Mouse (Mus musculus): ENCODE data around the gene Fcnb. TPM values are rescaled to one million over a fixed set of nuclear protein-coding genes. Genes with fewer than 3 reads are reported as not detected.

Fcnb gene
- polyA plus RNA-seq, 1 experiment from 2014 or later = not detected

DNA sequence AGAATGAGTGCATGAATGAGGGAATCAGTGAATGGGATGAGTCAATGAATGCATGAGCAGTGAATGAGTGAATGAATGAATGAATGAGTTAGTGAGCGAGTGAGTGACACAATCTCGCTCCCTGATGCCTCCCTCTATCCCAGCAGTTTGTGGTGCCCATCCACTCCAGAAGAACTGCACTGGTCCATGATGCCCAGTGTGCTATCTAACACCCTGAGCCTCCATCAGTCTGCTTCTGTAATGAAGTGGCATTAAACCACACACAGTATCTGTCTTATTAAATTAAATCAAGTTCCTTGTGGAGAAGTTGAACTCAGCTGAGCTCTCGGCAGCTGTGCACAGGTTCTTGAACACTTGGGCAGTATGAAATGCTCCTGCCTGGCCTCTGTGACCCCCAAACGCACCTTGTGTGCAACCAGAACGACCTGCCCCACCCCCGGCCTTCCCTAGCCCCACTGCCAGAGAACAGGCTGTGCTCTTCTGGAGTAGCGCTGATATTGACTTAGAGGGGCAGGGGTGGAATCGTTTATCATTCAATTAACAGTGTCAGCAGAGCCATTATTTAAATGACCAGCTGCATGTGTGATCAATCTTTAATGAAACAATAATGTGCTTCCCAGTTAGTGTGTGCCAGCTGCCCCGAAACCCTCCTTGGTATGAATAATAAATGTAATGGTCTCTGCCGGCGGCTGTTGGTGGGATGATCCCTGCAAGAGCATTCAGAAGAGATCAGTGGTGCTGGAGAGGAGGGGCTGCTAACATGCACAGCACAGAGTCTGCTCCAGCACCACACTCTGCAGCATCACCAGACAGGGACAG is 33.0 kb upstream of the Fcnb start:
- H3K9me3 ChIP-seq (ENCODE audit: control insufficient read depth, low read length) = no peaks in the 10 kb centered on the region
- H3K36me3 ChIP-seq (ENCODE audit: control insufficient read depth, insufficient read depth, low read length) = no peaks in the 10 kb centered on the region
- WGBS = 29% methylated on average over 11 of the region's 11 CpGs
- peak overlapping the region; percentile 71 for H3K27ac ChIP-seq (replicated peaks; ENCODE audit: low read depth, low read length)
- ATAC-seq (ENCODE audit: low FRiP score, low TSS enrichment) (peak; percentile 78; the same call in 1 of the 2 replicates), DNase-seq (peak; percentile 79)
- H3K4me3 ChIP-seq (replicated peaks; ENCODE audit: low read depth, low read length) = no peak overlapping the region
- peak overlapping the region; percentile 24 for H3K4me2 ChIP-seq (ENCODE audit: low read length)
- H3K27me3 ChIP-seq (ENCODE audit: control insufficient read depth, insufficient read depth, low read length) = no peaks in the 10 kb centered on the region
- peaks cover 31% of the 10 kb centered on the region for H3K4me1 ChIP-seq (ENCODE audit: control insufficient read depth, insufficient read depth, low read length)
- H3K9ac ChIP-seq (replicated peaks; ENCODE audit: low read length) = 0 out of 2 replicates have a peak overlapping the region, but pooled peaks have one; percentile 16

DNA sequence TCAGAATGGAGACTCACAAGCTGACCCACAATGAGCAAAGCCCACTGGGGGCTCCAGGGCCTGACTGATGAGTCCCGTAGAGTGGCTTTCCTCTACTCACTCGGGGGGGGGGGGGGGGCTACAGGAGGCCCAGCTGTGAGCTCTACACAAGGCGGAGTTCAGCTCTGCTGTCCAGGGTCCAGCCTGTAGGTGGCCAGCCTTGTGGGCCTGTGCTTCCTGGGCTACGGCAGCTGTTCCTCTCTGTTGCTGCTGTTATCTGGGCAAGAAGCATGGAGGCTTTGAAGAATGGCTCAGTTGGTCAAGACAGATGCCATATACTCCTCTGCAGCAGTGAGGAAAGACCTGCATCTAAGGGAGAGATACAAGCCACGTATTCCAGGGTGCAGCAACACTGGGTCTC is 24.1 kb upstream of the Fcnb start:
- ATAC-seq (ENCODE audit: low FRiP score, low TSS enrichment) (no peak), DNase-seq (no peak)
- H3K9ac ChIP-seq (replicated peaks; ENCODE audit: low read length) = no peak overlapping the region
- no peaks in the 10 kb centered on the region for H3K36me3 ChIP-seq (ENCODE audit: control insufficient read depth, insufficient read depth, low read length)
- 55% methylated on average over 5 of the region's 5 CpGs for WGBS
- H3K4me1 ChIP-seq (ENCODE audit: control insufficient read depth, insufficient read depth, low read length) = 0 out of 2 replicates have a peak, but pooled peaks cover 7% of the 10 kb centered on the region
- no peak overlapping the region for H3K27ac ChIP-seq (replicated peaks; ENCODE audit: low read depth, low read length)
- H3K4me3 ChIP-seq (replicated peaks; ENCODE audit: low read depth, low read length) = no peak overlapping the region
- no peaks in the 10 kb centered on the region for H3K9me3 ChIP-seq (ENCODE audit: control insufficient read depth, low read length)
- no peaks in the 10 kb centered on the region for H3K27me3 ChIP-seq (ENCODE audit: control insufficient read depth, insufficient read depth, low read length)
- no peak overlapping the region for H3K4me2 ChIP-seq (ENCODE audit: low read length)

GRCm38 (mm10) chr2:28106002-28106401 is 21.3 kb upstream of the Fcnb start:
- H3K36me3 ChIP-seq (ENCODE audit: control insufficient read depth, insufficient read depth, low read length) = no peaks in the 10 kb centered on the region
- WGBS = 72% methylated on average over 2 of the region's 2 CpGs
- DNase-seq = no peak

GRCm38 (mm10) chr2:28103653-28104052 is 19.0 kb upstream of the Fcnb start:
- Histone ChIP-seq H3K27ac (replicated peaks; ENCODE audit: low read depth, low read length) (no peak overlapping the region), H3K27me3 (ENCODE audit: control insufficient read depth, insufficient read depth, low read length) (no peaks in the 10 kb centered on the region), H3K36me3 (ENCODE audit: control insufficient read depth, insufficient read depth, low read length) (no peaks in the 10 kb centered on the region), H3K9me3 (ENCODE audit: control insufficient read depth, low read length) (no peaks in the 10 kb centered on the region), H3K9ac (replicated peaks; ENCODE audit: low read length) (no peak overlapping the region), H3K4me3 (replicated peaks; ENCODE audit: low read depth, low read length) (no peak overlapping the region), H3K4me2 (ENCODE audit: low read length) (no peak overlapping the region), H3K4me1 (ENCODE audit: control insufficient read depth, insufficient read depth, low read length) (peaks cover 8% of the 10 kb centered on the region)
- no peak for ATAC-seq (ENCODE audit: low FRiP score, low TSS enrichment)
- DNase-seq = no peak
- 55% methylated on average over 2 of the region's 2 CpGs for WGBS

More at GRCm38 (mm10) chr2:28106002-28106401, 21.3 kb upstream of the Fcnb start:
- no peak for ATAC-seq (ENCODE audit: low FRiP score, low TSS enrichment)
- Histone ChIP-seq H3K9ac (replicated peaks; ENCODE audit: low read length) (no peak overlapping the region), H3K27me3 (ENCODE audit: control insufficient read depth, insufficient read depth, low read length) (no peaks in the 10 kb centered on the region), H3K27ac (replicated peaks; ENCODE audit: low read depth, low read length) (no peak overlapping the region), H3K9me3 (ENCODE audit: control insufficient read depth, low read length) (no peaks in the 10 kb centered on the region), H3K4me1 (ENCODE audit: control insufficient read depth, insufficient read depth, low read length) (no peaks in the 10 kb centered on the region), H3K4me3 (replicated peaks; ENCODE audit: low read depth, low read length) (no peak overlapping the region), H3K4me2 (ENCODE audit: low read length) (no peak overlapping the region)

- no peak for ATAC-seq (ENCODE audit: low FRiP score, low TSS enrichment)
Measured at GRCm38 (mm10) chr2:28101892-28102291, 17.2 kb upstream of the Fcnb start.

DNA sequence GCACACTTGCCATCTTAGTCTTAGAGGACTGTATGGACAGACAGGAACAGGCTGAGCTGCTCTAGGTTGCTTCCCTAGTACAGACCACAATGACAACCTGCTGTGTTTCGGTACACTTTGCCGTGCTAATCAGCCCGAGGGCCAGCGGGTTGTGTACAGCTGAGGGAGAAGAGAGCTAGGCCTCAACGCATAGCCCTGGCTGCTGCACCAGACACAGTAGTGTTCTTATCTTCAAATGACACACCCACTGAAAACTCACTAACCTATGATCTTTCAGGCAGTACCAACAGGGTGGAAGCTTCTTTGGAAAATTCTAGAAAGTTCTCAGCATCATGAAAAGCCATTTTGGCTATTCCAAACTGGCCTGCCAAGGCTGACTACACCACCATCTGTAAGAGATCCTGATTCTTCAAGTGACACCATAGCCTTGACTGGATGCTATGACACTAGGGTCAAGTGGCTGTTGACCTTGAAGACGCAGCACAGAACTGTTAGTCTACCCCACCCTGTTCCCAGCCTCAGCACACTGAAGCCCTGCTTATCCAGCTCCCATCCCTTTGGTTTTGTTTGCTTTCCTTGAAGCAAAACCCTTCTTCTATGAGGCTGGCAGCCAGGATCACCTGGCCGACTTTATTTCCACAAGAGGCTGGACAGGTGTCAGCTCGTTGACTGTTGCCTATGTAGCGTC is 16.3 kb upstream of the Fcnb start:
- Histone ChIP-seq H3K27me3 (ENCODE audit: control insufficient read depth, insufficient read depth, low read length) (no peaks in the 10 kb centered on the region), H3K4me1 (ENCODE audit: control insufficient read depth, insufficient read depth, low read length) (peaks cover 14% of the 10 kb centered on the region), H3K27ac (replicated peaks; ENCODE audit: low read depth, low read length) (no peak overlapping the region), H3K9me3 (ENCODE audit: control insufficient read depth, low read length) (no peaks in the 10 kb centered on the region), H3K4me3 (replicated peaks; ENCODE audit: low read depth, low read length) (no peak overlapping the region), H3K4me2 (ENCODE audit: low read length) (no peak overlapping the region), H3K9ac (replicated peaks; ENCODE audit: low read length) (no peak overlapping the region), H3K36me3 (ENCODE audit: control insufficient read depth, insufficient read depth, low read length) (no peaks in the 10 kb centered on the region)
- 85% methylated on average over 9 of the region's 9 CpGs for WGBS
- ATAC-seq (ENCODE audit: low FRiP score, low TSS enrichment) = no peak
- no peak for DNase-seq

More at GRCm38 (mm10) chr2:28101892-28102291, 17.2 kb upstream of the Fcnb start:
- no peak for DNase-seq
- H3K27me3 ChIP-seq (ENCODE audit: control insufficient read depth, insufficient read depth, low read length) = no peaks in the 10 kb centered on the region
- H3K27ac ChIP-seq (replicated peaks; ENCODE audit: low read depth, low read length) = no peak overlapping the region
- 91% methylated on average over 2 of the region's 2 CpGs for WGBS
- H3K4me3 ChIP-seq (replicated peaks; ENCODE audit: low read depth, low read length) = no peak overlapping the region
- no peaks in the 10 kb centered on the region for H3K9me3 ChIP-seq (ENCODE audit: control insufficient read depth, low read length)
- H3K9ac ChIP-seq (replicated peaks; ENCODE audit: low read length) = no peak overlapping the region
- no peak overlapping the region for H3K4me2 ChIP-seq (ENCODE audit: low read length)
- no peaks in the 10 kb centered on the region for H3K36me3 ChIP-seq (ENCODE audit: control insufficient read depth, insufficient read depth, low read length)
- H3K4me1 ChIP-seq (ENCODE audit: control insufficient read depth, insufficient read depth, low read length) = peaks cover 14% of the 10 kb centered on the region

DNA sequence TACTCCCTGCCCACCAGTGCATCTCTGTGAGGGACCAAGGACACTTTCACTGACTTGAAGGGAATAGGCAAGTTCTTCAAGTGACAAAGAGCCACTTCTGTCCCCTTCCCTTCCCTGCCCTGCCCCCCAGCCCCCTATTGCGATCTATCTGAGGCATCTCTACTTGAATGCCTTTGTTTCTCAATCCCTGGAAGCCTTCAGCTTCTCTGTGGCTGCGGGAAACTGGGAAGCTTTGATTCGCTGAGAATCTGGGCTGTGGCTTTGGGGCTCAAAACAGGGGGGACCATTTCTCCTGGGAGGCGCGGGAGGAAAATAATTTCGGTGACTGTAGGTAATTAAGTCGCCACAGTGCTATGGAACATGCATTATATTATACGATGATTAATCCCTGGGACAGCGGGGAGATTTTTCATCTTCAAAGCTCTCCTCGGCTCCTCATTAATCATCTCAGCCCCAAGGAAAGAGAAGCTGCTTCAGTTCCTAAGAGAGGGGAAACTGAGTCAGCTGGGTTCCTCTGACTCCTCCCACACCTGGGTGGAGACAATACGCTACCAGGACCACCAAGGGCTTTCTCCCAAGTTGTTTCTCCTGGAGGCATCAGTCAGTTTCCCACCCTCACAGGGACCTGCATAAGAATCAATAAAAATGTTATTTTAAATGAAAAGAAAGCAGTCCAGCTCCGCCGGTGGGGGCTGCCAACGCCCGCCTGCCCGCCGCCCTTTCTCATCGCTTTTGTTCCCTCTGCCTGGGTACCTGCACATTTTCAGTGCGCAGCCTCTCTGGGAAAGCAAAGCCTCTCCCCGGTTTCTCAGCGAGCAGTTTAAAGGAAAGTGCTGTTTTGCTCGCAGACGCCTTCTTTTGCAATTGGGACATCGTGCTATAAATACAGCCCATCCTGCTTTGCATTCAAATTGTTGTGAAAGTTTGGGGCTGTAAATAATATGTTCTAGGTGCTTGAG is 14.1 kb upstream of the Fcnb start:
- WGBS = under 1% methylated on average over 24 of the region's 24 CpGs
- peak; percentile 81 for DNase-seq
- H3K27me3 ChIP-seq (ENCODE audit: control insufficient read depth, insufficient read depth, low read length) = no peaks in the 10 kb centered on the region

GRCm38 (mm10) chr2:28096751-28097309 is 12.1 kb upstream of the Fcnb start:
- ATAC-seq (ENCODE audit: low FRiP score, low TSS enrichment) (no peak), DNase-seq (no peak)
- Histone ChIP-seq H3K9ac (replicated peaks; ENCODE audit: low read length) (no peak overlapping the region), H3K4me3 (replicated peaks; ENCODE audit: low read depth, low read length) (no peak overlapping the region), H3K4me1 (ENCODE audit: control insufficient read depth, insufficient read depth, low read length) (peaks cover 14% of the 10 kb centered on the region), H3K27ac (replicated peaks; ENCODE audit: low read depth, low read length) (no peak overlapping the region), H3K9me3 (ENCODE audit: control insufficient read depth, low read length) (no peaks in the 10 kb centered on the region), H3K36me3 (ENCODE audit: control insufficient read depth, insufficient read depth, low read length) (no peaks in the 10 kb centered on the region), H3K27me3 (ENCODE audit: control insufficient read depth, insufficient read depth, low read length) (no peaks in the 10 kb centered on the region), H3K4me2 (ENCODE audit: low read length) (no peak overlapping the region)
- 93% methylated on average over 6 of the region's 6 CpGs for WGBS

More for the DNA sequence above, 14.1 kb upstream of the Fcnb start:
- Histone ChIP-seq H3K27ac (replicated peaks; ENCODE audit: low read depth, low read length) (peak overlapping the region; percentile 71), H3K4me2 (ENCODE audit: low read length) (peak overlapping the region; percentile 51), H3K9ac (replicated peaks; ENCODE audit: low read length) (peak overlapping the region; percentile 36), H3K4me3 (replicated peaks; ENCODE audit: low read depth, low read length) (no peak overlapping the region; the same call in 1 of the 2 replicates), H3K9me3 (ENCODE audit: control insufficient read depth, low read length) (no peaks in the 10 kb centered on the region), H3K4me1 (ENCODE audit: control insufficient read depth, insufficient read depth, low read length) (peaks cover 14% of the 10 kb centered on the region), H3K36me3 (ENCODE audit: control insufficient read depth, insufficient read depth, low read length) (no peaks in the 10 kb centered on the region)
- ATAC-seq (ENCODE audit: low FRiP score, low TSS enrichment) = peak; percentile 43; the same call in 1 of the 2 replicates
